Mouse (Mus musculus) neural tube, embryonic 11.5 days (tissue): ENCODE results near the gene Il3. TPM values are rescaled to one million over a fixed set of nuclear protein-coding genes. Genes with fewer than 3 reads are reported as not detected.

Experiments used
- ATAC-seq: fragments of 200-750 bp; cut with Nextera tagmentation; 2 replicates; pipeline ENCODE4 v1.8.0; 2017; ENCODE audit warnings: moderate number of reproducible peaks, mild to moderate bottlenecking, moderate TSS enrichment, moderate library complexity; ENCODE audit not compliant: insufficient read depth, low FRiP score, low TSS enrichment
- DNase-seq: peaks from one replicate; pipeline ENCODE4 v3.0.0-alpha.2; 2015; ENCODE audit warnings: low spot score
- H3K27ac ChIP-seq: fragments of 300-500 bp; sonication (generic); 2 replicates; pipeline ENCODE4 v1.5.1; 2014; ENCODE audit warnings: low read depth, mild to moderate bottlenecking, low read length
- H3K27me3 ChIP-seq: fragments of 300-500 bp; sonication (generic); 2 replicates; pipeline ENCODE4 v1.6.1; 2014; ENCODE audit warnings: mild to moderate bottlenecking, low read length, mixed read lengths; ENCODE audit not compliant: control insufficient read depth, insufficient read depth
- H3K36me3 ChIP-seq: fragments of 300-500 bp; sonication (generic); 2 replicates; pipeline ENCODE4 v1.6.1; 2014; ENCODE audit warnings: mild to moderate bottlenecking, low read length, moderate library complexity, mixed read lengths; ENCODE audit not compliant: control insufficient read depth, insufficient read depth
- H3K4me1 ChIP-seq: fragments of 300-500 bp; sonication (generic); 2 replicates; pipeline ENCODE4 v1.6.1; 2014; ENCODE audit warnings: low read length, mixed read lengths; ENCODE audit not compliant: control insufficient read depth, insufficient read depth
- H3K4me2 ChIP-seq: fragments of 300-500 bp; sonication (generic); 2 replicates; pipeline ENCODE4 v1.6.1; 2014; ENCODE audit warnings: low read depth, mild to moderate bottlenecking, moderate library complexity
- H3K4me3 ChIP-seq: fragments of 300-500 bp; sonication (generic); 2 replicates; pipeline ENCODE4 v1.5.1; 2014; ENCODE audit warnings: low read depth, low read length
- H3K9ac ChIP-seq: fragments of 300-500 bp; sonication (generic); 2 replicates; pipeline ENCODE4 v1.6.1; 2014; ENCODE audit warnings: mild to moderate bottlenecking, low read length
- H3K9me3 ChIP-seq: fragments of 300-500 bp; sonication (generic); 2 replicates; pipeline ENCODE4 v1.6.1; 2016; ENCODE audit warnings: low read length; ENCODE audit not compliant: control insufficient read depth
- WGBS: fragments of 180-500 bp; shearing (Covaris S2); extraction: QIAGEN DNeasy Blood & Tissue Kit; methylation state at CpG from one replicate; pipeline ENCODE4 v1.1.7; 2014; 5-methylcytosine and 5-hydroxymethylcytosine counted together
- polyA plus RNA-seq: library from polyadenylated mRNA; unstranded; fragments of >200 nt; fragmentation: Nextera tagmentation; extraction: Ambion mirVana; gene quantifications from 2 replicates; pipeline ENCODE4 v1.2.1, GENCODE M21; 2014

The Il3 gene
- polyA plus RNA-seq, 1 experiment from 2014 or later = not detected

- no peak overlapping the region for H3K27ac ChIP-seq
Observed at GRCm38 (mm10) chr11:54242494-54242893, 24.6 kb downstream of the Il3 start.

GRCm38 (mm10) chr11:54236939-54237338 lies 30.1 kb downstream of the Il3 start:
- Histone ChIP-seq H3K9me3 (no peaks in the 10 kb centered on the region), H3K4me3 (no peak overlapping the region), H3K27me3 (no peaks in the 10 kb centered on the region), H3K36me3 (no peaks in the 10 kb centered on the region), H3K9ac (no peak overlapping the region), H3K27ac (no peak overlapping the region), H3K4me1 (no peaks in the 10 kb centered on the region), H3K4me2 (no peak overlapping the region)
- ATAC-seq (no peak), DNase-seq (no peak)
- WGBS = 85% methylated on average over 2 of the region's 2 CpGs

More at GRCm38 (mm10) chr11:54242494-54242893, 24.6 kb downstream of the Il3 start:
- H3K4me1 ChIP-seq = no peaks in the 10 kb centered on the region
- no peak overlapping the region for H3K9ac ChIP-seq
- H3K27me3 ChIP-seq = no peaks in the 10 kb centered on the region
- WGBS = 87% methylated on average over 3 of the region's 3 CpGs
- H3K4me2 ChIP-seq = no peak overlapping the region
- no peaks in the 10 kb centered on the region for H3K36me3 ChIP-seq
- DNase-seq (no peak), ATAC-seq (no peak)
- H3K9me3 ChIP-seq = no peaks in the 10 kb centered on the region
- no peak overlapping the region for H3K4me3 ChIP-seq

GRCm38 (mm10) chr11:54227478-54227877 lies 39.6 kb downstream of the Il3 start:
- no peak for DNase-seq
- Histone ChIP-seq H3K4me2 (no peak overlapping the region), H3K27me3 (no peaks in the 10 kb centered on the region), H3K4me3 (no peak overlapping the region), H3K27ac (no peak overlapping the region), H3K36me3 (no peaks in the 10 kb centered on the region), H3K9ac (no peak overlapping the region), H3K9me3 (no peaks in the 10 kb centered on the region), H3K4me1 (no peaks in the 10 kb centered on the region)
- no peak for ATAC-seq
- WGBS = 96% methylated on average over 2 of the region's 2 CpGs

GRCm38 (mm10) chr11:54224475-54224986 lies 42.5 kb downstream of the Il3 start:
- Histone ChIP-seq H3K4me2 (no peak overlapping the region), H3K9me3 (no peaks in the 10 kb centered on the region), H3K9ac (no peak overlapping the region), H3K4me3 (no peak overlapping the region), H3K27ac (no peak overlapping the region), H3K27me3 (no peaks in the 10 kb centered on the region), H3K36me3 (no peaks in the 10 kb centered on the region), H3K4me1 (no peaks in the 10 kb centered on the region)
- no peak for DNase-seq
- 94% methylated on average over 5 of the region's 5 CpGs for WGBS
- no peak for ATAC-seq

GRCm38 (mm10) chr11:54223637-54224474 lies 43.2 kb downstream of the Il3 start:
- Histone ChIP-seq H3K27ac (no peak overlapping the region), H3K4me2 (no peak overlapping the region), H3K9ac (no peak overlapping the region), H3K9me3 (no peaks in the 10 kb centered on the region), H3K27me3 (no peaks in the 10 kb centered on the region), H3K4me3 (no peak overlapping the region), H3K4me1 (no peaks in the 10 kb centered on the region), H3K36me3 (no peaks in the 10 kb centered on the region)
- 83% methylated on average over 9 of the region's 9 CpGs for WGBS
- no peak for DNase-seq
- ATAC-seq = no peak

GRCm38 (mm10) chr11:54219903-54220740 lies 47.0 kb downstream of the Il3 start:
- Histone ChIP-seq H3K9ac (no peak overlapping the region), H3K27ac (no peak overlapping the region), H3K27me3 (no peaks in the 10 kb centered on the region), H3K4me1 (no peaks in the 10 kb centered on the region), H3K9me3 (no peaks in the 10 kb centered on the region), H3K4me3 (no peak overlapping the region), H3K4me2 (no peak overlapping the region), H3K36me3 (no peaks in the 10 kb centered on the region)
- 59% methylated on average over 6 of the region's 6 CpGs for WGBS
- no peak for ATAC-seq
- DNase-seq = no peak

GRCm38 (mm10) chr11:54219191-54219590 lies 47.9 kb downstream of the Il3 start:
- Histone ChIP-seq H3K27me3 (no peaks in the 10 kb centered on the region), H3K4me2 (no peak overlapping the region), H3K9me3 (no peaks in the 10 kb centered on the region), H3K36me3 (no peaks in the 10 kb centered on the region), H3K9ac (no peak overlapping the region), H3K4me1 (no peaks in the 10 kb centered on the region), H3K27ac (no peak overlapping the region), H3K4me3 (no peak overlapping the region)
- ATAC-seq (no peak), DNase-seq (no peak)
- 77% methylated on average over 1 of the region's 1 CpGs for WGBS

- no peak overlapping the region for H3K4me2 ChIP-seq
- no peaks in the 10 kb centered on the region for H3K9me3 ChIP-seq
- ATAC-seq (no peak), DNase-seq (no peak)
- H3K4me1 ChIP-seq = no peaks in the 10 kb centered on the region
- H3K27me3 ChIP-seq = no peaks in the 10 kb centered on the region
- H3K9ac ChIP-seq = no peak overlapping the region
- H3K27ac ChIP-seq = no peak overlapping the region
- no peaks in the 10 kb centered on the region for H3K36me3 ChIP-seq
- WGBS = 74% methylated on average over 7 of the region's 7 CpGs
- H3K4me3 ChIP-seq = no peak overlapping the region
Observed at GRCm38 (mm10) chr11:54217384-54217783, 49.7 kb downstream of the Il3 start.
